Comparison of ENCODE assay signal across 1 mouse cellular context in the genomic region with DNA sequence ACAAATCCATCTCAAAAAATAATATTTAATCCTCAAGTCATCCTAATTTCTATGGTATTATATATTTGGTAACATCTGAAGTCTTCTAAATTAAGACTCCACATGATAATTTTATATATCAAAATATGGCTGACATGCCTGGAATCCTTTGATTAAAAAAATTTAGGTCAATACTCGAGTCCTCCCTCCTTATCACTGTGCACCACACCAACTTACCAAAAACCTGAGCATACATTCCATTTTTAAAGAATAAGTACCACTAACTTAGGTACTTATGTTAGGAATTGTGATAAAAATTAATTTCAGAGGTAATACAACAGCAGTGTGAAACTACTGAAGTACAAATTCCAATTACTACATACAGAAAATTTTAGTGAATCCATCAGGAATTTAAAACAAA.
TF ChIP-seq lines count a peak whose summit lies in the region.

No protein-coding gene starts in this region.

TF ChIP-seq in MEL, 35 proteins besides CTCF, POLR2A, EP300 and RAD21:
- TF ChIP-seq ELF1 (IDR thresholded peaks at IDR 0.05; ENCODE audit: low read depth, low read length) (no peak), E2F4 (IDR thresholded peaks at IDR 0.05; ENCODE audit: borderline replicate concordance, low read depth, low read length) (no peak), TCF12 (IDR thresholded peaks at IDR 0.05; ENCODE audit: low read depth, low read length) (peak; percentile 65), USF1 (IDR thresholded peaks at IDR 0.05; ENCODE audit: low read depth, low read length) (no peak), TAL1 (IDR thresholded peaks at IDR 0.05; ENCODE audit: low read length) (peak; percentile 61), GABPA (IDR thresholded peaks at IDR 0.05; ENCODE audit: low read depth, low read length) (no peak), GATA1 (IDR thresholded peaks at IDR 0.05; ENCODE audit: low read depth, low read length) (peak; percentile 51), POLR2AphosphoS2 (IDR thresholded peaks at IDR 0.05; ENCODE audit: low read length) (no peak), NRF1 (IDR thresholded peaks at IDR 0.05; ENCODE audit: insufficient read depth, low read depth, low read length, poor library complexity, severe bottlenecking) (no peak), SIN3A (IDR thresholded peaks at IDR 0.05; ENCODE audit: low read length) (0 out of 2 replicates have a peak, but pooled peaks have one; percentile 6), MAZ (IDR thresholded peaks at IDR 0.05; ENCODE audit: low read depth, low read length) (no peak), ZC3H11A (IDR thresholded peaks at IDR 0.05; ENCODE audit: low read depth, low read length) (no peak)
TF ChIP-seq in MEL: peak in this region for 4.
